Mouse (Mus musculus) brown adipose tissue, adult 24 weeks (tissue): ENCODE data around the gene Gng3. TPM values are rescaled to one million over a fixed set of nuclear protein-coding genes. Genes with fewer than 3 reads are reported as not detected.
"Not testable (repeated sequence)": the region's sequence is repeated elsewhere in the genome, so short reads cannot be mapped to it uniquely, and the experiment has no call there.

Source experiments
- H3K27ac ChIP-seq: fragments of 200-500 bp; replicated peaks from 2 replicates; pipeline ENCODE4 v1.5.1; 2012; ENCODE audit warnings: low read depth, mild to moderate bottlenecking, low read length
- H3K4me1 ChIP-seq: fragments of 200-500 bp; 2 replicates; pipeline ENCODE4 v1.6.1; 2012; ENCODE audit warnings: low read length, mixed read lengths; ENCODE audit not compliant: control insufficient read depth, insufficient read depth, insufficient read length
- H3K4me3 ChIP-seq: fragments of 200-500 bp; 2 replicates; pipeline ENCODE4 v1.5.1; 2012; ENCODE audit warnings: low read depth, mild to moderate bottlenecking, low read length, moderate library complexity; ENCODE audit not compliant: insufficient read depth
- polyA plus RNA-seq: library from polyadenylated mRNA; stranded (reverse); fragments of >200 nt; gene quantifications from 2 replicates; pipeline ENCODE4 v1.2.4, GENCODE M21; 2012; ENCODE audit not compliant: missing spikeins, insufficient read depth, insufficient read length

Gene Gng3
- polyA plus RNA-seq, 1 experiment, result not detected

DNA sequence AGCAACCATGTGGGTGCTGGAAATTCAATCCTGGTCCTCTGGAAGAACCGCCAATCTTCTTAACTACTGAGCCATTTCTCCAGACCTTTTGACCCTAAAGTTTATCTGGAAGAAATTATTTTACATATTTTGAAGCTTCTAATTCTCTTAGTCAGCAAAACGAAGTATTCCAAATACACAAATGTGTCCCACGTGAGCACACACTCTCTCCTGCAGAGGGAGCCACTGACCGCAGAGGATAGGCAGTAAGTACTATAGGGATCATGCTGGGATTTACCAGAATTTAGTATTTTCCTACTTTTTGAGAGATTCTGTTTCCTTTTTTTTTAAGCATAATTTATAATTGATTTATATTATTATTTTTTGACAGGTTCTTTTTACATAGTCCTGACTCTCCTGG, 18.7 kb upstream of the Gng3 start:
- Histone ChIP-seq H3K27ac (no peak overlapping the region), H3K4me3 (no peak overlapping the region), H3K4me1 (no peaks in the 10 kb centered on the region)

DNA sequence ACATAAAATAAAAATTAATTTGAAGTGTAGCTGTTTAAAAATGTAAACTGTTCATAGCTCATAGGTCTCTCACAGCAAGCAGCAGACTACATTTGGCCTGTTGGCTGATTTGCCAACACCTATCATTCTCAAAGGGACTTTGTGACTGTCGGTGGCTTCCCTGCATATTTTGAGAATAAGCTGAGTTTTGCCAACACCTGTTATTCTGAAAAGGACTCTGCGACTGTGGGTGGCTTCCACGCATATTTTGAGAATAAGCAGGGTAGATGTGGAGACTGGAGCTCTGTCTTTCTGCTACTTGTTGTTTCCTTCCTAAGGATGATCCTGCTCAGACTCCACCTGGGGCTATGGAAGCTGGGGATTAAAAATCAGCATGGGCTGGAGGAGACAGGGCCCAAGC, 14.1 kb upstream of the Gng3 start:
- no peak overlapping the region for H3K4me3 ChIP-seq
- peaks cover 4% of the 10 kb centered on the region; the same call in 1 of the 2 replicates for H3K4me1 ChIP-seq
- H3K27ac ChIP-seq, result no peak overlapping the region

DNA sequence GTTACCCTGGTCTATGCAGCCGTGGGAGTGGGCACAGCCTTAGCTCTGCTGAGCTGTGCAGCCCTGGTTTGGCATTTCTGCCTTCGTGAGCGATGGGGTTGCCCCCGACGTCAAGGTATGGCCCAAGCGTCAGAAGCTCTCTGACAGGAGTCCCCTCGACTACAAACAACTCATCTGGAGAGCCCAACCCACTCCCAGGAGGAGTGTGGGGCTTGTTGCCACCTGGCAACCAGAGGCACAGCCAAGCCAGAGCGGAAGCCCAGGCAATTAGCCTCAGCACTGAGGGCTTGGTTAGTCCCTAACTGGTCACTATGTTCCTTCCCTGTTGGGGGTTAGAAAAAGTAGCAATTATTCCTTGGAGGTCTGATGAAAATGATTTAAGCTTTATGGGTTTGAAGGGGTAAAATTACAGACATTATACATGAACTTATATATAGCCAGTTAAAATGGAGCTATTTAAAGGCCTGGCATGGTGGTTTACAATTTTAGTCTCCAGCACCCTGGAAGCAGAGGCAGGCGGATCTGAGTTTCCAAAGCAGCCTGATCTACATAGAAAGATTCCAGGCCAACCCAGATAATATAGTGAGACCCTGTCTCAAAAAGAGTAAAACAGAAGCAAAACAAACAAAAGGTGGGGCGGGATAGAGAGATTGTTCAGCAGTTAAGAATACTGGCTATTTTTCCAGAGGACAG, 13.4 kb upstream of the Gng3 start:
- Histone ChIP-seq H3K4me1 (peaks cover 4% of the 10 kb centered on the region; the same call in 1 of the 2 replicates), H3K27ac (peak overlapping the region; percentile 28; the same call in 1 of the 2 replicates), H3K4me3 (peak overlapping the region; percentile 12; the same call in 1 of the 2 replicates)

DNA sequence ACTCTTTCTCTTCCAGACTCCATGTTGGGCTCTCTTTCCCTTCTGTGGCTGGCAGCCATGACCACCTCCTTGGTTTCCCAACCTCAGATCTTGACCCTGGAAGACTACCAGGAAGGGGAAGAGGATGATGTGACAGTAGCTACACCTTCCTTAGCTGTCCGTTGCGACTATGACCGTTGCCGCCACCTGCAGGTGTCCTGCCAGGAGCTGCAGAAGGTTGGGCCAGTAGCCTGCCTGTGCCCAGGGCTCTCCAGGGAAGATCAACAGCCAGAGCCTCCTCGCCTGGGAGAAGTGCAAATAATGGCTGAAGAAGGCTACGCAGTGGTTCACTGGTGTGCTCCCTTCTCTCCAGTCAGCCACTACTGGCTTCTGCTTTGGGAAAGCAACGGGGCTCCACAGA, 12.6 kb upstream of the Gng3 start:
- no peak overlapping the region for H3K27ac ChIP-seq
- peaks cover 4% of the 10 kb centered on the region; the same call in 1 of the 2 replicates for H3K4me1 ChIP-seq
- peak overlapping the region; percentile 12 for H3K4me3 ChIP-seq

DNA sequence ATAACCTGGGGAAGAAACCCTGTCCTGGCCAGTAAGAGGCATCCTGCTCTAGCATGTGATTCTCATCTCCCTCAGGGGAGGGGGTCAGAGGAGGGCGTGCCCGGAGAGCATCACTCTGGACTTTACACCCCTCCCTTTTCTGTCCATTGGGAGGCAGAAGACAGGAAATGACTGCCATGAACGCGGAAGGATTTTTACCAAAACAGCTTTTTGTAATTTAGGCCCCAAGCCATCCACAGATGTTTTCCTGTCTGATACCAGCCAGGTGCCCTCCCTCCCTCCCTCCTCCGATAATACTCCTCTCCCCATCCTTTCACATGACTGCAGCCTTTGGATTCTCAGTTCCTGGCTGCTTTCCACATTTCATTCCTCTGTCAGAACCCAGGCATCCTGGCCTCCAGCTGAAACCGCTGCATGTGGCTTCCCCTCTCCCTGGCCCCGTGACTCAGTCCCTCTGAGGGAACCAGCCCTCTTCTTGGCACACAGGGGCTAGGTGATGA, 11.5 kb upstream of the Gng3 start, which contains the start of gene Lrrn4cl:
Gene Lrrn4cl (plus strand): TSS at position 367 of the 500 bp plus-strand sequence.
- Histone ChIP-seq H3K27ac (peak within 1 kb of the TSS; percentile 21; the same call in 1 of the 2 replicates), H3K4me3 (peak within 1 kb of the TSS; percentile 12)

DNA sequence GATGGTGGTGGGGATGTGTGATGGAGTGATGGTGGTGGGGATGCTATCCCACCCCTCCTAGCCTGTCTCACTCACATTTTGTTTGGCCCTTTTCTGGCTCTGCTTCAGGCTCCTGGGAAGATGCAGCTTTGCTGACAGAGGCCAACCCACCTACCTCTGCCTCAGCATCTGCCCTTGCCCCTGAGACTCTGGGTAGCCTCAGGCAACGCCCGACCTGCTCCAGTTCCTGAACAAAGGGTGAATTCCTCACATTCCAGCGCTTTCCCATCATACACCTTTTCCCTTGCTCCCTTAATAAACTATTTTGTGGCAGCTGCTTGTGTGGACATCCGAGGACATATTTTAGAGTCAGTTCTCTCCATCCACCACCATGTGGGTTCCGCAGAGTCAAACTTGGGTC, 9.4 kb upstream of the Gng3 start:
- H3K4me1 ChIP-seq, result peaks cover 4% of the 10 kb centered on the region; the same call in 1 of the 2 replicates
- no peak overlapping the region for H3K27ac ChIP-seq
- no peak overlapping the region for H3K4me3 ChIP-seq

More for the DNA sequence above, 11.5 kb upstream of the Gng3 start, which contains the start of gene Lrrn4cl:
- peaks cover 4% of the 10 kb centered on the region; the same call in 1 of the 2 replicates for H3K4me1 ChIP-seq

DNA sequence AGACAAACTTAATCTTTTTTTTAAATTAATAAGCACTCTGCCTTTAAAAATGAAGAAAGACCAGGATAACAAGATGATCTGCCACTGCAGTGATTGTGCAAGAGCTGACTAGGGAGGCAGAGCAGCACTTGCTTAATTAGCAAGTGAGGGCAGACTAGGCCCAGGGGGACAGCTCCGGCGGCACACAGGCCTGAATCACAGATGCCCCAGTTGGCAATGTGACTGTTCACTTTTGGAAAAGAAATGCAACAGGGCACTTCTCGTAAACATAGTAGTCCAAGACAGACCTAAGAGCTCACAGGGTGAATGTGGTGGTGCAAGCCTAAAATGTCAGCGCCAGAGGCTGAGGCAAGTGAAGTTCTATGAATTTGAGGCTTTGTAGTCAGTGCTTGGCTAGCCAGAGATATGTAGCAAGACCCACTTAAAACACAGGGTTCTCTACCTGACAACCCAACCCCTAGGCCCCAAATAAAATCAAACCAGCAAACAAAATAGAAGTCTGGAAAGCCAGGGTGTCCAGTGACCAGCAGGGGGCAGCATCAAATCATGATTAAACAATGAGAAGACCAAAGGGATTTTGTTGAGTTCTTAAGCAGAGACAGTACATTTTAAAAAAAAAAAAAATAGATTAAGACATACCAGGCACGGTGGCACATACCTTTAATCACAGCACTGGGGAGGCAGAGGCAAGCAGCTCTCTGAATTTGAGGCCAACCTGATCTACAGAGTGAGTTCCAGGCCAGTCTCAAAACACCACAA, 5.6 kb upstream of the Gng3 start:
- peaks cover 9% of the 10 kb centered on the region for H3K4me1 ChIP-seq
- no peak overlapping the region for H3K4me3 ChIP-seq
- H3K27ac ChIP-seq, result peak overlapping the region; percentile 87

DNA sequence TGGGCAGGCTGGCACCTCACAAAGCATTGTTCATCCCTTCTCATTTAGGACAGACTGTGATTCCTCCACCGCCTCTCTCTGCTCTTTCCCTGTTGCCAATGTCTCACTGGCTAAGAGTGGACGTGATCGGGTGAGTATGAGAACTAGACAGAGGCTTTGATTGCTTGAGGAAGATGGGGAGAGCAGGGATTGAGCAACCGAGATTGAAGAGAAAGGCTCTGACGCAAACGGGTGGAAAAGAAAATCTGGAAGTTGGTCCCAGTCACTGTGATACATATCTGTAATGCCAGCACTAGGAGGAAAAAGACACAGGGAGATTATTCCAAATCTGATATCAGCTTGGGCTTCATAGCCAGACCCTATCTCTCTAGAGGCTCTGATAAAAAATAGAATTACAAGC, 4.0 kb upstream of the Gng3 start:
- H3K4me1 ChIP-seq, result peaks cover 14% of the 10 kb centered on the region
- H3K27ac ChIP-seq, result peak overlapping the region; percentile 78
- H3K4me3 ChIP-seq, result no peak overlapping the region

DNA sequence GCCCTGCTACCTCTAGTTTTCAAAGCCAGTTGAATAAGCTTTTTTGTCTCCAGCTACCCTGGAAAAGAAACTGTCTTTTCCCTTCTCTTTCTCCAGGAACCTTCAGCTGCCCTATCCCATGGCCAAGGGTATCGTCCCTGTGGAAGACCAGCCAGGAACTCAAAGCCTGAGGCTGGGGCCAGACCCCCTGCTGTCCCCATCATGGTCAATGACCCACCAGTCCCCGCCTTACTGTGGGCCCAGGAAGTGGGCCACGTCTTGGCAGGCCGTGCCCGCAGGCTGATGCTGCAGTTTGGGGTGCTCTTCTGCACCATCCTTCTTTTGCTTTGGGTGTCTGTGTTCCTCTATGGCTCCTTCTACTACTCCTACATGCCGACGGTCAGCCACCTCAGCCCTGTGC, 2.0 kb upstream of the Gng3 start:
- peak overlapping the region; percentile 92 for H3K4me3 ChIP-seq
- H3K27ac ChIP-seq, result peak overlapping the region; percentile 86

DNA sequence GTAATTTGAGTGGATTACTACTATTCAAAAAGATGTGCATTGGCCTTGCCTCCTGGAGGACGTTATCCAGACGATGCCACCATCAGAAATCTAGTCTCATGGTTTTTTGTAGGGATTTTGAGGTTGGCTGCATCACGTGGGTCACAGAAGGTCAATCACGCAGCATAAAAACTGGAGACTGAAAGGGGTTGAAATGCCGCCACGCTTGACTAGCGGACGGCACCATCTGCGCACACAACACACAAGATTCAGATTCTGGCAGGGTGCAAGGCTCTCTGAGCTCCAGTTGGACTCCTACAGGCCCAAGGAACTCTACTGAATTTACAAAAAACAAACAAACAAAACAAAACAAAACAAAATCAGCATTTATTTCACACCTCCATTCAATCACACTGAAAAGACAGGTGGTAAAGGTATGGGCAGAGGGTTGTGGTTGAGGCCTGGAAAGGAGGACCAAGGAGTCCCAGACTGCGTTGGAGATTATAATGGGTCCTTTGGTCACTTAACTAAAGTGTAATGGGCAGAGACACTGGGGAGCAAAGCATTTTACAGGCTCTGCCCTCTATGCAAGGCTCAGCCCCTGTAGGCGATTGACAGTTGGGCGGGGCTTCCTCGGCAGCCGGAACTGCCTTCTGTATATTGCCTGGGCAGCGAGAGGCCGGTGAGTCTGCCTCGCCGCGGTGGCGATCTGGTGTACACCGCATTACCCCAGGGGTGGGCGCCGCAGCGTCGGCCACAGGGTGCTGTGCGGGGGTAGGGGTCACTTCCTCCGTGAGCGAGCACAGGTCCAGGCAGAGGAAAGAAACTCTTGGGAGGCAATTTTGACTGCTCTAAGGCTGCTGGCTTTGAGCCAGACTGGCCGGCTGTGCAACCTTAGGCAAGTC, 1.2 kb upstream of the Gng3 start:
- H3K4me1 ChIP-seq, result peaks cover 14% of the 10 kb centered on the region
- peak overlapping the region; percentile 86 for H3K27ac ChIP-seq
- H3K4me3 ChIP-seq, result peak overlapping the region; percentile 92

More for the DNA sequence above, 2.0 kb upstream of the Gng3 start:
- peaks cover 14% of the 10 kb centered on the region for H3K4me1 ChIP-seq

DNA sequence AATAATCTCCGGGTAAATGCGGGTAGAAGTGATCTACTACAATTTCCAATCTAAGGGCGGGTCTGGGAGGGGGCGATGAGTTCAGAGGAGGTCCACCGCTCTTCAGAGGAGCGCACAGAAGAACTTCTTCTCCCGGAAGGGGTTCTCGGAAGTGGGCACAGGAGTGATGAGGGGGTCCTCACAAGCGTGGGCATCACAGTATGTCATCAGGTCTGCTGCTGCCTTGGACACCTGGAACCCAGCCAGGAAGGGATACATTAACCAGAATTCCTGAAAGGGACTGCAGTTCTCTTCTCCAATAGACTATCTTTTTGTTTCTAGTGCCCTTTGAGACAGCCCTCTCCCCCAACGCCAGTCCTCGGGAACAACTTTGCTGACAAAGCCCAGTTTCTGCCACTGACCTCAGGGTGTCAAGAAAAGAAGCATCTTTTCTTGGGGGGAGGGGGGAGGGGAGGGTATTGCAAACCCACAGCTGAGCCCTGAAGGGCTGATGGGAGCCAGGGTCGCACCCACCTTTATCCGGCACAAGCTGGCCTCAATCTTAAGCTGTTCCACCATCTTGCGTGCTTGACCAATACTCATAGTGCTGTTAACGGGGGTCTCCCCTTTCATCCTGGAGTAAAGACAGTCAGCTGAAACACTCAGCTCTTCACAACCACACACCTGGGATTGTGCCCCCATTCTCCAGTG, 808 bp downstream of the Gng3 start:
- H3K4me3 ChIP-seq, result peak overlapping the region; percentile 72
- H3K27ac ChIP-seq, result peak overlapping the region; percentile 69
- H3K4me1 ChIP-seq, result peaks cover 14% of the 10 kb centered on the region

DNA sequence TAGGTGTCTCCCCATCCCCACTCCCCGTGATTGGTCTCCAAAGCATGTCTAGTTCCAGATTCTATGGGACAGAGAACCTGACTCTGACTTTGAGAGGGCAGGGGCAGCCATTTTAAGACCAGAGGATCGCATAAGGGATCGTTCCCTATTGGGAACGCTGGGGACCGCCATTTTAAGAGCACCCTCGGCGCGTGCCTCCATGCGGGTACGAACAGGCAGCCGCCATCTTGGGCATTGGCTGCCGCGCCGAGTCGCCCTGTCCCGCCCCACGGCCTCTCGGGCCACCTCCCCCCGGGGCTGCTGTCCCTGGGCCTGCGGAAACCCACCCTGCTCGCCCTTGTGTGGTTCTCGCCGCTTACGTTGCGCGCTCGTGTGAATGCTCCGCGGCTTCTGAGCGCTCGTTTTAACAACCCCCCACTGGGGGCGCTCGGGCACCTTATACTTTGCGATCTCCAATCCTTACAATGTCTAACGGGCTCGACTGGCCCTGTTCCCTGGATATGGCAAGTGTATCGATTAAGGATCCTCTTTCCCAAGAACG, 1.7 kb downstream of the Gng3 start, which contains the start of gene Bscl2:
Gene Bscl2 (plus strand): TSS at position 217 of the 541 bp plus-strand sequence.
- Histone ChIP-seq H3K4me3 (peak within 1 kb of the TSS; percentile 72), H3K4me1 (peaks cover 14% of the 10 kb centered on the region), H3K27ac (peak within 1 kb of the TSS; percentile 69)

DNA sequence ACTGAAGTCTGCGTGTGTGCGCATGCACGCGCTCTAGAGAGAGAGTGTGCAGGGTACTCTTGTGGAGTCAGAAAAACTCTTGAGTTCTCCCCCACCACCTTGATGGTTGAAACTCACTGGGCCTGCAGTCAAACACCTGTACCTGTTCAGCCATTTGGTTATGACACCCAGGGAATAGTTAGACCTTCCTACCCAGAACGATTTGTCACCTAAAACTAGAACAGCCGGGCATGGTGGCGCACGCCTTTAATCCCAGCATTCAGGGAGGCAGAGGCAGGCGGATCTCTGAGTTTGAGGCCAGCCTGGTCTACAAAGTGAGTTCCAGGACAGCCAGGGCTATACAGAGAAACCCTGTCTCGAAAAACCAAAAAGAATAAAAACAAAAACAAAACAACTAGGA, 2.7 kb downstream of the Gng3 start:
- H3K4me1 ChIP-seq, result peaks cover 13% of the 10 kb centered on the region
- H3K4me3 ChIP-seq, H3K27ac ChIP-seq: not testable (repeated sequence)

DNA sequence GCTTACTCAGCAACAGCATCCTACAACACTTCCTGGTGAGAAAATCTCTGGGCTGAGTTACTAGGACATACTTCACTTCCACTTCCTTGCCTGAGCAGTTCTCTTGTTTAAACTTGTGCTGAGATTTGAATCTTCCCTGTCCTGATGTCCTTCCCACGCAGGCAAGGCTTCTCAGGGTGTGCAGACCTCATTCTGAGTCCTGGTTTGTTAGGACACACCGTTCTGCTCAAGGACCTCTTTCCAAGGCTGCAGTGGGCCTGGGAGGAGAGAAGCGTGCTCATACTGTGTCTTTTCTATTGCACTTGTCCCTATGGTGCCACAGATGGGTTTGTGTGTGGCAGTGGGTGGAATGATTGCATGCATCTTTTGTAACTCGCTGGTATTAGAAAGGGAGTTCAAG, 6.0 kb downstream of the Gng3 start:
- no peaks in the 10 kb centered on the region for H3K4me1 ChIP-seq
- no peak overlapping the region for H3K4me3 ChIP-seq
- peak overlapping the region; percentile 45; the same call in 1 of the 2 replicates for H3K27ac ChIP-seq
